ENCODE assay signal across 12 mouse cellular contexts in genomic region chr3:65922420-65922819, GRCm38 (mm10). TPM values are rescaled to one million over a fixed set of nuclear protein-coding genes. Genes with fewer than 3 reads are reported as not detected.
A peak's percentile ranks its signal among the peaks of the same experiment; 100 is the strongest.
DNase-seq lines count a peak whose midpoint lies in the region; ATAC-seq lines count a peak whose summit lies in the region.
"Had no signal": no experiment of that assay in that cellular context is flagged by ENCODE, and none has a peak within 500 bp of the region (broad histone marks: within the 10 kb centered on the region; RNA-seq: fewer than 3 reads in every experiment).

No protein-coding gene starts in this region.

- DNase-seq in gastrocnemius, postnatal 25 days, result peak; percentile 26
- DNase-seq in gastrocnemius, adult 8-10 months (ENCODE audit: low spot score in 2 of 2), result no peak
- DNase-seq in neural tube, embryonic 10.5 days (ENCODE audit: extremely low spot score, low spot score), result no peak
- DNase-seq in urinary bladder, adult 18-20 months (ENCODE audit: low spot score in 2 of 2), result no peak
- no peak for DNase-seq in hindbrain, embryonic 14.5 days (ENCODE audit: low spot score)
- DNase-seq: lung, adult 18-20 months had no signal

- ATAC-seq in neural tube, embryonic 12.5 days (ENCODE audit: low FRiP score, low read depth), result 0 out of 2 replicates have a peak, but pooled peaks have one; percentile 44
- ATAC-seq in activated CD4-positive, CD25-positive, alpha-beta regulatory T cell, adult 4 months, result peak; percentile 79
- 0 out of 2 replicates have a peak, but pooled peaks have one; percentile 37 for ATAC-seq in stomach, embryonic 14.5 days (ENCODE audit: insufficient number of reproducible peaks, insufficient read depth, low FRiP score, low read depth)
- no peak for ATAC-seq in hindbrain, embryonic 14.5 days (ENCODE audit: low FRiP score)
- ATAC-seq: midbrain, embryonic 16.5 days had no signal

- WGBS in neural tube, embryonic 12.5 days, result 73% methylated on average over 6 of the region's 6 CpGs
- WGBS in stomach, embryonic 14.5 days, result 68% methylated on average over 6 of the region's 6 CpGs
- WGBS in hindbrain, embryonic 14.5 days, result 57% methylated on average over 6 of the region's 6 CpGs

- no peaks in the 10 kb centered on the region for H3K4me1 ChIP-seq in neural tube, embryonic 12.5 days
- H3K4me1 ChIP-seq in stomach, embryonic 14.5 days (ENCODE audit: control insufficient read depth, insufficient read depth, low read length), result no peaks in the 10 kb centered on the region
- H3K4me1 ChIP-seq in hindbrain, embryonic 14.5 days (replicated peaks; ENCODE audit: control insufficient read depth, insufficient read depth, low read length), result no peaks in the 10 kb centered on the region

- H3K4me2 ChIP-seq in neural tube, embryonic 12.5 days (replicated peaks), result no peak overlapping the region
- H3K4me2 ChIP-seq in stomach, embryonic 14.5 days (replicated peaks; ENCODE audit: low read depth, low read length), result no peak overlapping the region
- no peak overlapping the region for H3K4me2 ChIP-seq in hindbrain, embryonic 14.5 days (replicated peaks)

- H3K9me3 ChIP-seq in neural tube, embryonic 12.5 days, result no peaks in the 10 kb centered on the region
- no peaks in the 10 kb centered on the region for H3K9me3 ChIP-seq in stomach, embryonic 14.5 days (ENCODE audit: control insufficient read depth, low read depth, low read length)
- H3K9me3 ChIP-seq in hindbrain, embryonic 14.5 days (ENCODE audit: control insufficient read depth, low read length), result no peaks in the 10 kb centered on the region
- H3K9me3 ChIP-seq: G1E had no signal

- no peak overlapping the region for H3K9ac ChIP-seq in neural tube, embryonic 12.5 days
- H3K9ac ChIP-seq in stomach, embryonic 14.5 days (replicated peaks; ENCODE audit: low read depth, low read length), result no peak overlapping the region
- H3K9ac ChIP-seq in hindbrain, embryonic 14.5 days, result no peak overlapping the region

- no peak overlapping the region for H3K27ac ChIP-seq in neural tube, embryonic 12.5 days
- H3K27ac ChIP-seq in stomach, embryonic 14.5 days (ENCODE audit: low read length), result no peak overlapping the region
- H3K27ac ChIP-seq in hindbrain, embryonic 14.5 days, result no peak overlapping the region

- no peaks in the 10 kb centered on the region for H3K27me3 ChIP-seq in neural tube, embryonic 12.5 days (replicated peaks)
- no peaks in the 10 kb centered on the region for H3K27me3 ChIP-seq in stomach, embryonic 14.5 days (ENCODE audit: control insufficient read depth, insufficient read depth, low read length)
- no peaks in the 10 kb centered on the region for H3K27me3 ChIP-seq in hindbrain, embryonic 14.5 days (ENCODE audit: control insufficient read depth, insufficient read depth, low read length)

- H3K4me3 ChIP-seq in neural tube, embryonic 12.5 days, result no peak overlapping the region
- H3K4me3 ChIP-seq in stomach, embryonic 14.5 days (ENCODE audit: low read depth, low read length), result no peak overlapping the region
- H3K4me3 ChIP-seq in hindbrain, embryonic 14.5 days (replicated peaks; ENCODE audit: low read length), result no peak overlapping the region
- H3K4me3 ChIP-seq: erythroblast, embryonic 14.5 days had no signal

- H3K36me3 ChIP-seq in neural tube, embryonic 12.5 days, result no peaks in the 10 kb centered on the region
- no peaks in the 10 kb centered on the region for H3K36me3 ChIP-seq in stomach, embryonic 14.5 days (ENCODE audit: control insufficient read depth, insufficient read depth, low read length)
- no peaks in the 10 kb centered on the region for H3K36me3 ChIP-seq in hindbrain, embryonic 14.5 days (replicated peaks; ENCODE audit: control insufficient read depth, insufficient read depth)
- H3K36me3 ChIP-seq: G1E had no signal

RNA-seq across cellular contexts. Expression of gene Ccnl1, which starts 35.6 kb away (rescaled TPM):
- total RNA-seq in gastrocnemius, postnatal 25 days (2021), result 10 to 100 TPM; 12.7 to 17.4 TPM
- total RNA-seq in gastrocnemius, adult 8-10 months (2022), result 10 to 100 TPM in 2 of 4 experiments, 1 to 10 TPM in 2; 8.6 to 17.0 (median 11.7) TPM
- 96.3 and 117 TPM in 2 replicates for polyA plus RNA-seq in neural tube, embryonic 12.5 days (2016; fragmentation: Nextera tagmentation; extraction: Ambion mirVana)
- polyA plus RNA-seq in activated CD4-positive, CD25-positive, alpha-beta regulatory T cell, adult 4 months (2017; shearing (Covaris generic)), result 10 to 100 TPM; 49.5 to 75.2 TPM
- 137 and 146 TPM in 2 replicates for polyA plus RNA-seq in stomach, embryonic 14.5 days (2014; fragmentation: Nextera tagmentation; extraction: Ambion mirVana)
- 73.5 and 77.1 TPM in 2 replicates for polyA plus RNA-seq in hindbrain, embryonic 14.5 days (2014; fragmentation: Nextera tagmentation; extraction: Ambion mirVana)
